Mouse (Mus musculus) hindlimb bud, embryonic 11.5 days (tissue): ENCODE measurements around the gene Phf21a.
A peak's percentile ranks its signal among the peaks of the same experiment; 100 is the strongest.

Source experiments
- DNase-seq: peaks from one replicate; pipeline ENCODE4 v3.0.0-alpha.2; 2012; ENCODE audit warnings: low read depth, low spot score; ENCODE audit errors: extremely low spot score

Phf21a gene

DNA sequence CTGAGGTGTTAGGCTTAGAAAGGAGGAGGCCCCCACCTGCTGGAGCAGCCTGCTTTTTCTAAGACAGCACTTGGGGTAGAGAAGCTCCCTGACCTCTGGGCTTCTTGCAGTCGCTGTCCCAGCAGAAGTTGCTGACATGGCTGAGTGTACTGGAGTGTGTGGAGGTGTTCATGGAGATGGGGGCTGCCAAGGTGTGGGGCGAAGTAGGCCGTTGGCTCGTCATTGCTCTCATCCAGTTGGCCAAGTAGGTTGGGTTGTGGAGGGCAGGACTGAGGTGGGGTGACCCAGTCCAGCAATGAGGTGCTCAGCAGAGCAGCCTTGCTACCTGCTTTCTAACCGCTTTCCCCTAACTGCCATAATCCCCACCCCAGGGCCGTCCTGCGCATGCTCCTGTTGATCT is 284.4 kb downstream of the Phf21a start:
- DNase-seq = no peak

DNA sequence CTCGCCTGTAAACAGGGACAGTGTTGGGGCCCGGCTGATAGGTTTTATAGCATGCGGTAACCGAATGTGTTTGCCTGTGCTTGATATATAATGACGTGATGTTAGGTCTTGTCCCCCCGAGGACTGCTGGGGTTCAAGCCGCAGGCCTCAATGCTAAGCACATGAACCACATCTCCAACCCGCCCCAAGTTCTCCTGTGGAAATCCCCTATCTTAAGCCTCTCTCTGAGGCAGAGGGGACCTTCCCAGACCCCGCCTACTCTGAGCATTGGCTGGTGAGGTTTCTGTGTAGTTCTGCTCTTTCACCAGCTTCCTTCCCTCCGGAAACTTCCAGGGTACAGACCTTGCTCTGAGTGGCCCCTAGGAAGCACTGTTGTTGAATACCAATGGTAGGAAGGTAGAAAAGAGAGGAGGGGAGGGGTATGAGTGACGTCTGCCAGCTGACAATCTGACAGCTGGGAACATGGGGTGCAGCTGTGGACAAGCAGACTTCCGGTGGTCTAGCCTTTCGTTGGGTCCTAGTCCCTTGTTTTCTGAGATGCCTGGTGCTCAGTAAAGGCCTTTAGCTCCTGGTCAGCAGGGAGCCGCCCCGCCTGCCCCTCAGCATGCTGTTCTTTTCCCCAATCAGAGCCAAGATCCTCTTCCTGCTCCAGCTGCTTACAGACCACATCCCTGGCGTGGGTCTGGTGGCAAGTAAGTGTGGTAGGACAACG is 287.0 kb downstream of the Phf21a start:
- DNase-seq = no peak

DNA sequence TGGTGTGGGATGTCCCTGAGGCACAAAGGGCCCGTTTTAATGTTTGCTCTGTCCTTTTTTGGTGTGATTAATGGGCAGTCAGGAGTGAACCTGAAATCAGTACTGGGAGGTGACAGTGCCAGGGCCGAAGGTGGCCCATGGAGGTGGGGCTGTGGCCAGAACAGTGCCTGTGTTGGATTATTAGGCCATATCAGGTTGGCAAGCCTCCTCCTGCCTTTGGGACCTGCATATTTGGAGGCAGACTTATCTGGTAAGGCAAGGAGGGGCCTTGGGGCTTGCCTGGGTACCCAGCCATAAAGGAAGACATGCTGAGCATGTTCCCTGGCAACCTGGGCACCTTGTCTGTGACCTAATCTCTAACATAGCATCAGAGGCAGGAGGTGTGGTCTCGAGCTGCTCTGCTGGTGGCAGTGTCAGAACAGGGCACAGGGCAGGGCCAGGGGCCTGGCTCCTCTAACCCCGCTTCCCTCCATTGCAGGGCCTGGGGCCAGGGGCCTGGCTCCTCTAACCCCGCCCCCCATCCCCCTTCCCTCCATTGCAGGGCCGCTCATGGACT is 287.7 kb downstream of the Phf21a start:
- no peak for DNase-seq

DNA sequence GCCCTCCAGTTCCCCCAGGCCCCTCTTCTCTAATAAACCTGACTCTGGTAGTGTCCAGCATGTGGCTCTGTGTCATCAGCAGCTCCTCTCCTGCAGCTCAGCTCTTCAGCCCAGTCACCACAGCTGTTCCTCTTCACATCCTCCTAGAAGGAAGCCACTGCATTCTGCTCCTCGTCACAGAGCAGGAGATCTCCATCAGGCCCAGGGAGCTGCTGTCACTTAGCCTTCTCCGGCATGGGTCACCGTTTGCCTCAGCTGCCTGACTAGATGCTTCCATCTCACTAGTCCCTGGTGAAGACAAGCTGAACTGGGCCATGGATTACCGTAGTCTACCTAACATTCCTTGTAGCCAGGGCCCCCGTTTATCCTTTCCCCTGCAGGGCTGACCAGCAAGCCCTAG is 288.2 kb downstream of the Phf21a start:
- DNase-seq = no peak

- no peak for DNase-seq
Measured at GRCm38 (mm10) chr2:92381901-92382588, 289.1 kb downstream of the Phf21a start, which contains the start of gene 1700029I15Rik. 1700029I15Rik (plus strand) TSS chr2:92382538.

DNA sequence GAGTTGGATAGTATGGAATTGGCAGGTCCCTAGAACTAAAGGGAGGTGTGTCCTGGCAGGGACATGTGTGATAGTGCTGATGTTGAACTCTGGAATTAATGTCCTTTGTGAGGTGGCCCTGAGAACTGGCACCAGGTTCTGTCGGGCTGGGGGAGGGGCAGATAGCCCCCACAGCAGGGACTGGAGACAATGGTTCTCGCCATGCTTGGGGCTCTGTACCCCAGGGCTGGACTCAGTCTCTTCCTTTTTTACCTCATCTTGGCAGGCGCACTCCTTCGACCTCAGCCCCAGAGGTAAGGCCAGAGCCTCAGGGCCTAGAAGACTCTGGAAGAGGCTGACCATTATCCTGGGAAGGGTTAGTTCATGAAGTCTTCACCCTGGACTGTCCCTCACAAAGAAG is 289.8 kb downstream of the Phf21a start:
- no peak for DNase-seq

DNA sequence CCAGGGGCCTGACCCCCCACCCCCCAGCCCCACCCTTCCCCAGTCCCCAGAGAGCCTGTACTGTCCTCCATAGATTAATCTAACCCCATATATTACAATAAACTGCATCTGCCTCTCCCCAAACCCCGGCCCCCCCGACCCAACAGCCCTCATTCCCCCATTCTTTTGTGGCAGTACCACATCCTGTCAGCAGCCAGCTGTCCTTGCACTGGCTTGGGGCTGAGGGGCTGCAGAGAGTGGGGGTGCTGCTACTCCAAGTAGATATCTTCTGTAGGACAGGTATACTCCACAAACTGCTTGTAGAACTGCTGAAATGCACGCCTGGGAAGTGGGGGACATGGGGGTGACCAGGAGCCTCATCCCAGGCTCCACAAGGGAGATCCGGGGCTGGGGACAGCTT is 291.2 kb downstream of the Phf21a start:
- no peak for DNase-seq

DNA sequence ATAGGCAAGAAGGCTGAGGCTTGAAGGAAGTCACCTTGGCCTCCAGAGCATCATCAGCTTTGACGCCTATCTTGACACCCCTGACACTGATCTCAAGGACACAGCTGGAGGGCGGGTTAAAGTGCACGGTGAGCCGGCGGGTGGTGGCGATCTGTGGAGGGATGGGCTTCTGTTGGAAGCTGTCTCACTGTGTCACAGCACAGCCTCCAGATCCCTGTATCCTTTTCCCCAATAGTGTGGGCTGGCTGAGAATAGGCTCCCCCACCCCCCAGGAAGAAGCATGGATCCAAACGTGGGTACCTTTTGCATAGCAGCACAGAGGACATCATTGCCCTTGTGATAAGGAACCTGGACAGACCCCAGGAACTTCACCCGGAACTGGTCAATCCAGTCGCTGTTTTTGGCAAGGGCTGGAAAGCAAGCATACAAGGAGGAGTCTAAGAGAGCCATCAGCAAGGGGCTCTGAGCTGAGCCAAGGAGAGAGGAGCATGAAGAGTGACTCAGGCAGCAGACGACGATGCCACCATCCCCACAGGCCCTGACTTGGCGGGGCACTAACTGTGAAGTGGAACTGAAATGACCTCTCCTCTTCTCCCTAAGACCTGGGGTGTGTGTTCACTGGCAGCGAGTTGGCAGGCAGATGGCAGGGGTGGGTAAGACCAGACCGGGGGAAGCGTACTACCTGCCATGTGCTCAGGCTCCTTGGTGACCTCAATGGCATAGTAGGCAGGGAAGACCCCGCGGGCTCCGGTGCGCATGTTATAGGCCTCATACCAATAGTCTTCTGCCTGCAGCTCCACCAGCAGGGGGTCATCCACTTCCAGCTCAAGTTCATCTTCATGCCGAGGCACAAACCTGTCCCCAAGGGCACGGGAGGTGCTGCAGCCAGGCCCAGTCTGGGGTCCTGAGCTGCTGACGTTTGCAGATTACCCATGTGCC is 292.5 kb downstream of the Phf21a start:
- DNase-seq = no peak

GRCm38 (mm10) chr2:92386821-92387570 is 294.1 kb downstream of the Phf21a start:
- no peak for DNase-seq

GRCm38 (mm10) chr2:92387646-92388045 is 294.7 kb downstream of the Phf21a start:
- no peak for DNase-seq

DNA sequence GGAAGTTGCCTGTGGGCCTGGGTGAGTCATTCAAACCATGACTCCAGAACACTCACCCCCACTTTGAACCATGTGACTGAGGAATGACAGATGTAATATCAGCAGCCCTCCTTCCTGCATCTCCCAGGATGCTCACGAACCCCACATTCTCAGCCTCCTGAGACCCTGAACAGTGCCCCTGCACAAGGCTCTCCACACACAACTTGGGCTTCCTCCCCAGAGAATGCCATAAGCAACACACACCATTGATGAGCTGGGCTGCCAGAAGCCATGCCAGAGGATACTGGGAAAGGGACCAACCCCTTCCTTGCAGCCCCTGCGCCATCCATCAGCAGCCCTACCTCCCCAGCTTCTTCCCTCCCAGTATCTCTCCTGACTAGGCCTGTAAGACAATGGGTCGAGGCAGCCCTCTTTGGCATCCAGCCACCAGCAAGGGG is 295.2 kb downstream of the Phf21a start:
- no peak for DNase-seq

DNA sequence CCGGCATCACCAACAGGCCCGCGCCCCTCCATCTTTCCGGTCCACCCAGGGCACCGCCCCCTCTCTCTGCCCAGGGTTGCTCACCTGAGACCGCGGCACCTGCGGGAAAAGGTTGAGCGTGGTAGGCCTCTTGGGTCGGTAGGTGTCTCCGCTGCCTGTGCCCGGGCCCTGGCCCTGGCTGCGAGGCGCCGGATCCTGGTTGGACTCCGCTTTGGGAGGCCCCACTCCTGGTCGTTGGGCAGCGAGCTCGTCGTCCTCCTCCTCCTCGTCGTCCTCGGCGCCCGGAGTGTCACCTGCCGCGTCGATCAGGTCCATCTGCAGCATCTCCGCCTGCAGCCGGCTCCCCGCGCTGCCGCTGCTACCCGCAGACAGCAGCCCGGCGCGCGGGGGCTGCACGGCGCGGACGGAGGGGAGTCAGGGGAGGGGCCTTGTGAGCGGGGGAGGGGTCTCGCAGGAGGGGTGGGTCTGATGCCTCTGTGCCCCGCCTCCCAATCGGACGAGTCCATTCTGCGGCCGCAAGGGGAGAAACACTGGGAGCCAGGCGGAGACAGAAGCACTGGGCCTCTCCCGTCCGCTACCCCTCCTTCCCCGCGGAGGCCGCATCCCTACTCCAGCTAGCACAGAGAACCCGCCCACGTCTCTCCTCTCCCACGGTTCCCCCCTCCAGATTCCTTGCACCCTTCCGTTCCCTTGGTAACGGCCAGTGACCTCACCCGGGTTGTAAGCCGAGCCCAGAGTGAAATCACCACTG is 296.1 kb downstream of the Phf21a start:
- peak; percentile 92 for DNase-seq

DNA sequence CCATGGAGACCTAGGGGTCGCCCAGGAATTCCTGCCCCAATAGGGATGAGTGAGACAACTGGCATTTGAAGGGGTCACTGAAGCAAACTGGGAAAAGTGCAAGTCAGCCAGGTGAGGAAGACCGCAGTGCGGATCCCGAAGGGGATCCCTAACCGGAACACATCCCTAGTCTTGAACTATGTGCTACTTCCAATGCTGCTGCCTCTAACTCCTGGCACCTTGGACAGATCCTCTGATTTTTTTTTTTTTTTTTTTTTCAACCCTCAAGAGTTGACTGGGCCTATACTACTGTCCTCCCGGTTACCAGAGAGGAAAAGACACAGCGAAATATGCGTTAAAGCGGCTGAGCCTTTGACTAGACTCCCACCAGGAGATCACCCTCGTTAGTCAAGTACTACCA is 296.7 kb downstream of the Phf21a start:
- no peak for DNase-seq

- DNase-seq = no peak
Measured at GRCm38 (mm10) chr2:92390206-92390930, 297.5 kb downstream of the Phf21a start.

GRCm38 (mm10) chr2:92391116-92391515 is 298.2 kb downstream of the Phf21a start:
- no peak for DNase-seq

- DNase-seq = no peak
Measured at GRCm38 (mm10) chr2:92391703-92392317, 298.9 kb downstream of the Phf21a start.

- no peak for DNase-seq
Measured at GRCm38 (mm10) chr2:92392318-92393264, 299.7 kb downstream of the Phf21a start.
